Mouse (Mus musculus) heart, adult 2 months (tissue): ENCODE results near the gene Gm8369. TPM values are rescaled to one million over a fixed set of nuclear protein-coding genes. Genes with fewer than 3 reads are reported as not detected.
"Not testable (repeated sequence)": the region's sequence is repeated elsewhere in the genome, so short reads cannot be mapped to it uniquely, and the experiment has no call there.

ENCODE experiments used
- DNase-seq, 2 experiments: peaks; one replicate each; pipeline ENCODE4 v3.0.0; 2021
- H3K27ac ChIP-seq: fragments of 200-600 bp; 2 replicates; pipeline ENCODE4 v1.8.1; 2022
- H3K27me3 ChIP-seq: fragments of 200-500 bp; 2 replicates; pipeline ENCODE4 v1.6.1; 2012; ENCODE audit warnings: mild to moderate bottlenecking, low read length, inconsistent platforms, mixed read lengths; ENCODE audit not compliant: control insufficient read depth, insufficient read depth
- H3K36me3 ChIP-seq: fragments of 200-500 bp; 2 replicates; pipeline ENCODE4 v1.6.1; 2012; ENCODE audit warnings: low read length, inconsistent platforms; ENCODE audit not compliant: control insufficient read depth, insufficient read depth
- H3K4me1 ChIP-seq: fragments of 200-500 bp; 2 replicates; pipeline ENCODE4 v1.6.1; 2011; ENCODE audit warnings: low read length; ENCODE audit not compliant: control insufficient read depth, insufficient read depth
- H3K4me3 ChIP-seq: fragments of 200-600 bp; 2 replicates; pipeline ENCODE4 v1.8.1; 2022
- H3K79me2 ChIP-seq: fragments of 200-500 bp; replicated peaks from 2 replicates; pipeline ENCODE4 v1.6.1; 2012; ENCODE audit warnings: mild to moderate bottlenecking, inconsistent platforms, low read length, moderate library complexity, mixed read lengths; ENCODE audit not compliant: control insufficient read depth, insufficient read depth
- H3K9ac ChIP-seq: fragments of 200-500 bp; 2 replicates; pipeline ENCODE4 v1.6.1; 2012; ENCODE audit warnings: low read depth, mild to moderate bottlenecking, control low read depth, inconsistent platforms, low read length, mixed read lengths
- CTCF ChIP-seq: fragments of 200-600 bp; IDR thresholded peaks from 2 replicates; pipeline ENCODE4 v1.8.1; 2022; ENCODE audit warnings: antibody characterized with exemption, mild to moderate bottlenecking, moderate library complexity
- EP300 ChIP-seq: fragments of 200-500 bp; IDR thresholded peaks from 2 replicates; pipeline ENCODE4 v1.6.1; 2011; ENCODE audit warnings: low read depth, low read length, control low read depth; ENCODE audit not compliant: insufficient read depth
- POLR2A ChIP-seq: fragments of 200-500 bp; IDR thresholded peaks from 2 replicates; pipeline ENCODE4 v1.6.1; 2011; ENCODE audit warnings: mild to moderate bottlenecking, low read depth, low read length, control low read depth; ENCODE audit not compliant: insufficient read depth
- WGBS: fragments of 180-500 bp; shearing (Covaris S2); methylation state at CpG from one replicate; pipeline ENCODE4 v1.1.7; 2018; 5-methylcytosine and 5-hydroxymethylcytosine counted together
- intact Hi-C: fragments of 180-260 bp; cut with DNase I; formaldehyde crosslinking; loops from one replicate; pipeline ENCODE4 v1.15.1; 2025
- polyA plus RNA-seq: library from polyadenylated mRNA; depleted of rRNA; stranded (reverse); fragments of >200 nt; gene quantifications from 2 replicates; pipeline ENCODE4 v1.2.3, GENCODE M21; 2012
- total RNA-seq, 2 experiments: library from RNA; stranded (reverse); gene quantifications; 2 replicates each; pipeline ENCODE4 v1.2.3; 2021

The Gm8369 gene
- total and polyA plus RNA-seq, 3 experiments = 0.32 to 1.4 TPM; not detected in 1

GRCm38 (mm10) chr19:11491406-11492189 is 5.9 kb downstream of the Gm8369 start:
- Histone ChIP-seq H3K4me1 (no peaks in the 10 kb centered on the region), H3K4me3 (no peak overlapping the region), H3K27ac (no peak overlapping the region), H3K79me2 (no peaks in the 10 kb centered on the region), H3K27me3 (no peaks in the 10 kb centered on the region), H3K36me3 (no peaks in the 10 kb centered on the region), H3K9ac (no peak overlapping the region)
- intact Hi-C loops = no loop called here
- no peak for DNase-seq
- WGBS = 40% methylated on average over 4 of the region's 4 CpGs
- TF ChIP-seq EP300 (no peak), POLR2A (no peak), CTCF (no peak)

GRCm38 (mm10) chr19:11492671-11493070 is 6.9 kb downstream of the Gm8369 start:
- Histone ChIP-seq H3K36me3 (no peaks in the 10 kb centered on the region), H3K27me3 (no peaks in the 10 kb centered on the region), H3K4me1 (no peaks in the 10 kb centered on the region), H3K79me2 (no peaks in the 10 kb centered on the region), H3K27ac (no peak overlapping the region), H3K9ac (no peak overlapping the region), H3K4me3 (no peak overlapping the region)
- intact Hi-C loops = no loop called here
- WGBS = 61% methylated on average over 1 of the region's 1 CpGs
- TF ChIP-seq EP300 (no peak), POLR2A (no peak), CTCF (no peak)
- DNase-seq = no peak

DNA sequence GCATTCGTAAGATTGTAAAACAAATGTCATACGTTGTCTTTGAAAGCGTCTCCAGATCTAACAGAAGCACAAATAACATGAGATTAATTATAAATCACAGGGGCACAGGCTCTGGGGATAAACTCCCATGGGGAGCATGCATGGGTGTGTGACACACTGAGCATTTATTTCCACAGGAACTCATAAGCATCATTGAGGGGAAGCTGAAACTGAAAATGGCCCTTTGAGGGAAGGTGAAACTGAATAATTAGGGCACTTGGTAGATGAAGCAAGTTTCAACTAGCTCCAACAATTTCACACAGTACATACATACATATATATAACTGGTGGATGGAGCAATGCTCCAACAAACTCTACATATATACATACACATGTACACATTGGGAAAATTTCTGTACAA is 8.8 kb downstream of the Gm8369 start:
- WGBS = 74% methylated on average over 3 of the region's 3 CpGs
- intact Hi-C loops = no loop called here
- H3K36me3 ChIP-seq = no peaks in the 10 kb centered on the region

GRCm38 (mm10) chr19:11496361-11496760 is 10.6 kb downstream of the Gm8369 start:
- no peak for DNase-seq
- no peaks in the 10 kb centered on the region for H3K27me3 ChIP-seq
- 57% methylated on average over 6 of the region's 6 CpGs for WGBS
- H3K9ac ChIP-seq = no peak overlapping the region
- TF ChIP-seq CTCF = no peak
- TF ChIP-seq EP300 = no peak
- no peak for TF ChIP-seq POLR2A
- no peaks in the 10 kb centered on the region for H3K79me2 ChIP-seq
- H3K27ac ChIP-seq = no peak overlapping the region
- H3K36me3 ChIP-seq = no peaks in the 10 kb centered on the region
- intact Hi-C loops = no loop called here
- H3K4me1 ChIP-seq = no peaks in the 10 kb centered on the region
- no peak overlapping the region for H3K4me3 ChIP-seq

More for the DNA sequence above, 8.8 kb downstream of the Gm8369 start:
- Histone ChIP-seq H3K9ac (no peak overlapping the region), H3K27me3 (no peaks in the 10 kb centered on the region), H3K4me1 (no peaks in the 10 kb centered on the region), H3K79me2 (no peaks in the 10 kb centered on the region), H3K27ac (no peak overlapping the region), H3K4me3 (no peak overlapping the region)
- no peak for TF ChIP-seq POLR2A
- no peak for TF ChIP-seq CTCF
- no peak for TF ChIP-seq EP300
- no peak for DNase-seq

DNA sequence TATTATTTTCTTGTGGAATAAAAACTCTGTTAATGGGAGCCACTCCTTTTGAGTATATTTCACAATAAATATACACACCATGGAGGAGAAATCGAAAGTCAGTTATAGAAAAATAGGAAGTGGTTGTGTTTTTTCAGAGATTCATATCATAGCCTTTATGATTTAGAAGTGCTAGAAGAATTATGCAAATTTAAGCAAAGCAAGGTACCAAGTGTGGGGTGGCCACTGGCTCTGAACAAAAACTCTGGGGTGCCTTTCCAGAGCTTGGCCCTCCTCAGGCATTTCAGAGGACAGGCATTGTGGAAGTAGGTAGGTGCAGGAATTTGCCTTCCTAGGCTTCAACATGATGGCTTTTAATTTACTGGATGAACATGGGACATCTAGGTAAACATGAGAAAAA is 11.6 kb downstream of the Gm8369 start:
- DNase-seq, H3K4me3 ChIP-seq, H3K4me1 ChIP-seq, H3K9ac ChIP-seq, H3K79me2 ChIP-seq, H3K27me3 ChIP-seq, H3K36me3 ChIP-seq, intact Hi-C loops, H3K27ac ChIP-seq: not testable (repeated sequence)
- 61% methylated on average over 1 of the region's 1 CpGs for WGBS

DNA sequence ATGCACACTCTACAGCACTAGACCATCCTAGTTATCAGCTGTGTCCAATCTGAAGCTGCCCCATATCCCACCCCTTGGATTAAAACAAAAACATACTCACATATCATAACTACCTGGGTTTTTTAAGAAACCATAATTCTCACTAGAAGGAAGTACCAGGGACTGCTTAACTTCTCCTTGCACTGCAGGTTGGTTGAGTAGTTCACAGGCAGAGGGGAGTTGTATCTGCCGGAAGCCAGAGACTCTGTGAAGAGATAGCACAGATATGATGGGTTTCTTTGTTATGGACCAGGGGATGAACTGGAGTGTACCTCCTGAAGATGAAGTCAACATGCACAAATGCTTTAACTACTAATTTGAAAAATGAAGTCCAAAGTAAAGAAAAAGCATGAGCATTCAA is 15.1 kb downstream of the Gm8369 start:
- intact Hi-C loops = loop anchor here (2.0 kb wide), 1 partner anchor 48 kb away; no protein-coding TSS in a partner anchor
- no peaks in the 10 kb centered on the region for H3K79me2 ChIP-seq
- no peak overlapping the region for H3K27ac ChIP-seq
- H3K27me3 ChIP-seq = no peaks in the 10 kb centered on the region
- H3K4me1 ChIP-seq = no peaks in the 10 kb centered on the region
- TF ChIP-seq EP300 (no peak), CTCF (no peak), POLR2A (no peak)
- H3K4me3 ChIP-seq = no peak overlapping the region
- DNase-seq = no peak
- H3K36me3 ChIP-seq = no peaks in the 10 kb centered on the region
- H3K9ac ChIP-seq = no peak overlapping the region
- WGBS = 65% methylated on average over 1 of the region's 1 CpGs
